Mouse (Mus musculus) hindbrain, embryonic 10.5 days (tissue): ENCODE measurements at regions not wholly inside any gene's neighbourhood (a gene's known extent, or its start where the extent isn't known, plus 50 kb on each side); places are given as distances from the start of the nearest gene placed in this dataset.

ENCODE experiments used
- DNase-seq: peaks from one replicate; pipeline ENCODE4 v3.0.0-alpha.2; 2017; ENCODE audit warnings: low spot score
- H3K27ac ChIP-seq: fragments of 300-500 bp; sonication (generic); 2 replicates; pipeline ENCODE4 v1.5.1; 2016; ENCODE audit warnings: mild to moderate bottlenecking, moderate library complexity
- H3K27me3 ChIP-seq: fragments of 300-500 bp; sonication (generic); 2 replicates; pipeline ENCODE4 v1.6.1; 2016; ENCODE audit warnings: mild to moderate bottlenecking; ENCODE audit not compliant: poor library complexity, insufficient read depth, severe bottlenecking
- H3K36me3 ChIP-seq: fragments of 300-500 bp; sonication (generic); 2 replicates; pipeline ENCODE4 v1.6.1; 2016; ENCODE audit warnings: mild to moderate bottlenecking, moderate library complexity
- H3K4me1 ChIP-seq: fragments of 300-500 bp; sonication (generic); replicated peaks from 2 replicates; pipeline ENCODE4 v1.6.1; 2016; ENCODE audit warnings: mild to moderate bottlenecking
- H3K4me3 ChIP-seq: fragments of 300-500 bp; sonication (generic); 2 replicates; pipeline ENCODE4 v1.5.1; 2016; ENCODE audit warnings: mild to moderate bottlenecking, moderate library complexity
- H3K9me3 ChIP-seq: fragments of 300-500 bp; sonication (generic); 2 replicates; pipeline ENCODE4 v1.6.1; 2016; ENCODE audit warnings: mild to moderate bottlenecking, moderate library complexity
- WGBS: fragments of 180-500 bp; shearing (Covaris S2); methylation state at CpG from one replicate; pipeline ENCODE4 v1.1.7; 2016; 5-methylcytosine and 5-hydroxymethylcytosine counted together

GRCm38 (mm10) chr8:109087781-109088180, 406.0 kb upstream of the Pmfbp1 start:
- no peaks in the 10 kb centered on the region for H3K27me3 ChIP-seq
- no peak for DNase-seq
- no peaks in the 10 kb centered on the region for H3K9me3 ChIP-seq
- no peak overlapping the region for H3K27ac ChIP-seq
- no peak overlapping the region for H3K4me3 ChIP-seq
- no peaks in the 10 kb centered on the region for H3K36me3 ChIP-seq
- WGBS: 64% methylated on average over 1 of the region's 1 CpGs
- H3K4me1 ChIP-seq: no peaks in the 10 kb centered on the region

- Histone ChIP-seq H3K27ac (no peak overlapping the region), H3K4me1 (no peaks in the 10 kb centered on the region), H3K4me3 (no peak overlapping the region), H3K9me3 (no peaks in the 10 kb centered on the region), H3K27me3 (no peaks in the 10 kb centered on the region), H3K36me3 (no peaks in the 10 kb centered on the region)
- 91% methylated on average over 15 of the region's 15 CpGs for WGBS
- no peak for DNase-seq
These were observed 394.2 kb upstream of the Pmfbp1 start for GRCm38 (mm10) chr8:109099671-109100070.

- Histone ChIP-seq H3K4me3 (no peak overlapping the region), H3K9me3 (no peaks in the 10 kb centered on the region), H3K27ac (no peak overlapping the region), H3K36me3 (no peaks in the 10 kb centered on the region), H3K27me3 (no peaks in the 10 kb centered on the region), H3K4me1 (peaks cover 10% of the 10 kb centered on the region; the same call in 1 of the 2 replicates)
- no peak for DNase-seq
- WGBS: 89% methylated on average over 5 of the region's 5 CpGs
These were observed 392.4 kb upstream of the Pmfbp1 start for GRCm38 (mm10) chr8:109101416-109101815.

- WGBS: 71% methylated on average over 6 of the region's 6 CpGs
- H3K9me3 ChIP-seq: no peaks in the 10 kb centered on the region
- H3K27ac ChIP-seq: no peak overlapping the region
- peaks cover 31% of the 10 kb centered on the region for H3K4me1 ChIP-seq
- no peak overlapping the region for H3K4me3 ChIP-seq
- no peak for DNase-seq
- H3K36me3 ChIP-seq: no peaks in the 10 kb centered on the region
- H3K27me3 ChIP-seq: no peaks in the 10 kb centered on the region
These were observed 389.0 kb upstream of the Pmfbp1 start for GRCm38 (mm10) chr8:109104798-109105326.

GRCm38 (mm10) chr8:109105693-109106092, 388.1 kb upstream of the Pmfbp1 start:
- WGBS: 56% methylated on average over 6 of the region's 6 CpGs
- Histone ChIP-seq H3K4me1 (peaks cover 31% of the 10 kb centered on the region), H3K9me3 (no peaks in the 10 kb centered on the region), H3K27me3 (no peaks in the 10 kb centered on the region), H3K36me3 (no peaks in the 10 kb centered on the region), H3K27ac (no peak overlapping the region), H3K4me3 (no peak overlapping the region)
- no peak for DNase-seq

GRCm38 (mm10) chr8:109106971-109107370, 386.9 kb upstream of the Pmfbp1 start:
- WGBS: 43% methylated on average over 9 of the region's 9 CpGs
- no peak for DNase-seq
- Histone ChIP-seq H3K4me3 (no peak overlapping the region), H3K9me3 (no peaks in the 10 kb centered on the region), H3K27ac (peak overlapping the region; percentile 35; the same call in 1 of the 2 replicates), H3K4me1 (peaks cover 31% of the 10 kb centered on the region), H3K36me3 (no peaks in the 10 kb centered on the region), H3K27me3 (no peaks in the 10 kb centered on the region)

GRCm38 (mm10) chr8:109107762-109108161, 386.1 kb upstream of the Pmfbp1 start:
- Histone ChIP-seq H3K27ac (no peak overlapping the region), H3K4me3 (no peak overlapping the region), H3K4me1 (peaks cover 31% of the 10 kb centered on the region), H3K9me3 (no peaks in the 10 kb centered on the region), H3K27me3 (no peaks in the 10 kb centered on the region), H3K36me3 (no peaks in the 10 kb centered on the region)
- WGBS: 60% methylated on average over 12 of the region's 12 CpGs
- no peak for DNase-seq

GRCm38 (mm10) chr8:109109390-109109789, 384.4 kb upstream of the Pmfbp1 start:
- Histone ChIP-seq H3K27ac (no peak overlapping the region), H3K9me3 (no peaks in the 10 kb centered on the region), H3K4me1 (peaks cover 31% of the 10 kb centered on the region), H3K36me3 (no peaks in the 10 kb centered on the region), H3K4me3 (no peak overlapping the region), H3K27me3 (no peaks in the 10 kb centered on the region)
- WGBS: 81% methylated on average over 4 of the region's 4 CpGs
- no peak for DNase-seq

GRCm38 (mm10) chr8:109121776-109122175, 372.1 kb upstream of the Pmfbp1 start:
- 14% methylated on average over 6 of the region's 6 CpGs for WGBS
- no peak overlapping the region for H3K27ac ChIP-seq

GRCm38 (mm10) chr8:109142495-109143158, 351.2 kb upstream of the Pmfbp1 start:
- no peaks in the 10 kb centered on the region for H3K27me3 ChIP-seq
- 88% methylated on average over 8 of the region's 8 CpGs for WGBS

More at GRCm38 (mm10) chr8:109121776-109122175, 372.1 kb upstream of the Pmfbp1 start:
- Histone ChIP-seq H3K9me3 (no peaks in the 10 kb centered on the region), H3K4me1 (peaks cover 7% of the 10 kb centered on the region), H3K4me3 (no peak overlapping the region), H3K27me3 (no peaks in the 10 kb centered on the region), H3K36me3 (no peaks in the 10 kb centered on the region)
- peak; percentile 16 for DNase-seq

GRCm38 (mm10) chr8:109151711-109152110, 342.1 kb upstream of the Pmfbp1 start:
- no peak overlapping the region for H3K4me3 ChIP-seq
- 87% methylated on average over 4 of the region's 4 CpGs for WGBS
- no peaks in the 10 kb centered on the region for H3K27me3 ChIP-seq
- H3K4me1 ChIP-seq: no peaks in the 10 kb centered on the region
- no peak overlapping the region for H3K27ac ChIP-seq
- no peaks in the 10 kb centered on the region for H3K9me3 ChIP-seq
- no peaks in the 10 kb centered on the region for H3K36me3 ChIP-seq
- no peak for DNase-seq

More at GRCm38 (mm10) chr8:109142495-109143158, 351.2 kb upstream of the Pmfbp1 start:
- Histone ChIP-seq H3K27ac (no peak overlapping the region), H3K4me3 (no peak overlapping the region), H3K4me1 (no peaks in the 10 kb centered on the region), H3K36me3 (no peaks in the 10 kb centered on the region), H3K9me3 (no peaks in the 10 kb centered on the region)
- DNase-seq: no peak

- Histone ChIP-seq H3K4me1 (no peaks in the 10 kb centered on the region), H3K4me3 (no peak overlapping the region), H3K27me3 (no peaks in the 10 kb centered on the region), H3K9me3 (no peaks in the 10 kb centered on the region), H3K36me3 (no peaks in the 10 kb centered on the region), H3K27ac (no peak overlapping the region)
- no peak for DNase-seq
- WGBS: 80% methylated on average over 11 of the region's 11 CpGs
These were observed 338.3 kb upstream of the Pmfbp1 start for GRCm38 (mm10) chr8:109155489-109155888.

- no peak for DNase-seq
- WGBS: 89% methylated on average over 8 of the region's 8 CpGs
- H3K27ac ChIP-seq: no peak overlapping the region
- H3K4me1 ChIP-seq: no peaks in the 10 kb centered on the region
- H3K36me3 ChIP-seq: no peaks in the 10 kb centered on the region
- no peak overlapping the region for H3K4me3 ChIP-seq
- no peaks in the 10 kb centered on the region for H3K9me3 ChIP-seq
- no peaks in the 10 kb centered on the region for H3K27me3 ChIP-seq
These were observed 337.8 kb upstream of the Pmfbp1 start for GRCm38 (mm10) chr8:109156016-109156415.
